Mouse (Mus musculus) MEL (cell line): Measurements from ENCODE around the gene Olfr186.

Experiments used
- BHLHE40 ChIP-seq: IDR thresholded peaks from 2 replicates; pipeline ENCODE4 v1.6.1; 2012; ENCODE audit warnings: low read depth, mild to moderate bottlenecking, inconsistent platforms, low read length, improper control_type of control experiment, borderline replicate concordance
- CTCF ChIP-seq, 3 experiments: IDR thresholded peaks in 2 of 3; conservative IDR thresholded peaks in 1 of 3; 2 replicates each; pipeline ENCODE4 v1.5.1; 2011 to 2012; ENCODE audit warnings: low read length in 3 of 3, low read depth in 2 of 3, mild to moderate bottlenecking in 2 of 3, improper control_type of control experiment in 1 of 3, inconsistent platforms in 1 of 3, mixed read lengths in 1 of 3, moderate library complexity in 1 of 3; ENCODE audit not compliant: control insufficient read depth in 1 of 3, insufficient read depth in 1 of 3, poor library complexity in 1 of 3, severe bottlenecking in 1 of 3
- MAFK ChIP-seq: IDR thresholded peaks from 2 replicates; pipeline ENCODE4 v1.6.1; 2011; ENCODE audit warnings: low read depth, mild to moderate bottlenecking, low read length, improper control_type of control experiment, borderline replicate concordance
- MAX ChIP-seq: IDR thresholded peaks from 2 replicates; pipeline ENCODE4 v1.6.1; 2011; ENCODE audit warnings: low read length, improper control_type of control experiment
- NELFE ChIP-seq: IDR thresholded peaks from 2 replicates; pipeline ENCODE4 v1.6.1; 2011; ENCODE audit warnings: low read depth, low read length, improper control_type of control experiment
- POLR2A ChIP-seq, 2 experiments: IDR thresholded peaks; 2 replicates each; pipeline ENCODE4 v1.6.1; 2011 to 2012; ENCODE audit warnings: low read length in 2 of 2, mild to moderate bottlenecking in 2 of 2, control low read depth in 1 of 2, improper control_type of control experiment in 1 of 2, low read depth in 1 of 2, moderate library complexity in 1 of 2; ENCODE audit not compliant: control insufficient read depth in 1 of 2, insufficient read depth in 1 of 2, poor library complexity in 1 of 2
- POLR2AphosphoS2 ChIP-seq: IDR thresholded peaks from 2 replicates; pipeline ENCODE4 v1.6.1; 2011; ENCODE audit warnings: low read length, improper control_type of control experiment
- SMC3 ChIP-seq: IDR thresholded peaks from 2 replicates; pipeline ENCODE4 v1.6.1; 2011; ENCODE audit warnings: low read depth, low read length, improper control_type of control experiment
- TCF12 ChIP-seq: IDR thresholded peaks from 2 replicates; pipeline ENCODE4 v1.6.1; 2014; ENCODE audit warnings: low read depth, mild to moderate bottlenecking, inconsistent platforms, low read length, improper control_type of control experiment, moderate library complexity
- USF1 ChIP-seq: IDR thresholded peaks from 2 replicates; pipeline ENCODE4 v1.6.1; 2014; ENCODE audit warnings: low read depth, mild to moderate bottlenecking, inconsistent platforms, low read length, improper control_type of control experiment, moderate library complexity
- ZMIZ1 ChIP-seq: IDR thresholded peaks from 2 replicates; pipeline ENCODE4 v1.6.1; 2012; ENCODE audit warnings: low read depth, mild to moderate bottlenecking, inconsistent platforms, low read length, improper control_type of control experiment, moderate library complexity

- TF ChIP-seq TCF12 (no peak), POLR2A (IDR thresholded peaks at IDR 0.05; ENCODE audit: control insufficient read depth in 1 of 2, insufficient read depth in 1 of 2, low read depth in 1 of 2, low read length in 2 of 2, poor library complexity in 1 of 2) (no peak), USF1 (no peak), MAX (no peak), CTCF (IDR thresholded peaks at IDR 0.05 in 2 of 3, conservative IDR thresholded peaks at IDR 0.05 in 1 of 3; ENCODE audit: control insufficient read depth in 1 of 3, insufficient read depth in 1 of 3, low read depth in 2 of 3, low read length in 3 of 3, poor library complexity in 1 of 3, severe bottlenecking in 1 of 3) (no peak), NELFE (no peak), POLR2AphosphoS2 (no peak), BHLHE40 (no peak), ZMIZ1 (no peak), SMC3 (no peak), MAFK (no peak)
Measured at GRCm38 (mm10) chr16:59047579-59047978, 17.5 kb upstream of the Olfr186 start.
